Mouse (Mus musculus) layer of hippocampus, adult 8-10 months (tissue): Measurements from ENCODE around the gene Vgll4. TPM values are rescaled to one million over a fixed set of nuclear protein-coding genes. Genes with fewer than 3 reads are reported as not detected.

Source experiments
- DNase-seq, 2 experiments: peaks; one replicate each; pipeline ENCODE4 v3.0.0; 2022; ENCODE audit warnings: low spot score in 2 of 2
- total RNA-seq, 4 experiments: library from RNA; stranded (reverse); gene quantifications; 2 replicates each; pipeline ENCODE4 v1.2.4; 2022

Vgll4 gene
- total RNA-seq, 4 experiments from 2014 or later: 48.9 to 53.4 (median 49.5) TPM

- DNase-seq: no peak
Measured at GRCm38 (mm10) chr6:114848761-114849160, 121.0 kb downstream of the Vgll4 start.

DNA sequence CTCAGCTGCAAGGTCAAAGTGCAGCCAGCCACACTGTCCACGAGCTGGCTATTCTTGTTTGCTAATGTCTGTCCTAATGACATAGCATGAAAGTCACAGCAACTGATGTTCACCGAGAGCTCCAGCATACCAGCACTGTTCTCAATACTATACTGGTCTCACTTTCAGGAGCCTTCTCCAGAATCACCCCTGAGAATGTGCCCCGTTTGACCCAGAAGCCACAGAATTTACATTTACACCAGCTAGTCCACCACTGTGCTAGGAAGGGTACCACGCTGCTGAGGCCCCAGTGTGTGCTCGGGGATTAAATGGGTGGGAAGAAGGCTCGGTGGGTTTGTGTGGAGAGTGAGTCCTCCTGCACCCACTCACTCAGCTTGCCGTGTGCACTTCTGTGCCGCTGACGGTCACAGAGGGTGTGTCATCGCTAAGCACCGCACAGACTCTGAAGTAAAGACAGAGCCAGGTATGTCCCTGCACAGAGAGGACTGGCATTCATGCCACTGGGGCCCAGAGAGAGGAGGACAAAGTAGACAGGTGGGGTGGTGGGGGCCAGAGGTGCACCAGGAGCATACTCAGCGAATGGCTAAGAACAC is 122.1 kb downstream of the Vgll4 start:
- DNase-seq: no peak

DNA sequence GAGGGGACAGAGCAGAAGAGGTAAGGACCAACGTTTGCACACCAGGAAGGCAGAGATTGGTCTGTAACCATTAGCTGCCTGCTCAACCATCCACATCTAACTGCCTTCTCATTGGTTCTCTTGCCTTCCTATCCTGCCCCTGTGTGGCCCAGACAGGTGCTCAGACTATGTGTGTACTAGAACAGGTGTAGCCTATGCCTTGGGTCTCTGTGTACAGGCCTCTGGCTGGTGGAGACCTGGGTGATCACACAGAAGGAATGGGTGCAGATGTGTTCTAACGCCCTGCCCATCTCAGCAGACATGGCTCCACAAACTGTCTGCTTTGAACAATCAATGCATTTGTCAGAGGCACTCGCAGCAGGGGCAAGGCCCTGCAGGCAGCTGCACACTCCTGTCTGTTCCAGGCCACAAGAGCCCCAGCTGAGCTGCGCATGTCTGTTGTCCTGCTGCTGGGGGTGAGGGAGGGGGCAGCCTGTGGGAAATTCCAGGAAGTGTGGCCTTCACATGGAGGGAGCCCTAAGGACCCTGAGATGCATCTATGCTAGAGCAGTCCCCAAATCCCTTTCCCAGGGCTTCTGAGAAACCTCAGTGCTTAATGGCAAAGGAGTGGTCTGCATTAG is 123.5 kb downstream of the Vgll4 start:
- DNase-seq: no peak

- DNase-seq: no peak
Measured at GRCm38 (mm10) chr6:114842863-114843262, 126.9 kb downstream of the Vgll4 start.

GRCm38 (mm10) chr6:114842131-114842530 is 127.7 kb downstream of the Vgll4 start:
- DNase-seq: no peak

GRCm38 (mm10) chr6:114840012-114840411 is 129.8 kb downstream of the Vgll4 start:
- no peak for DNase-seq

- no peak for DNase-seq
Measured at GRCm38 (mm10) chr6:114838872-114839271, 130.9 kb downstream of the Vgll4 start.

GRCm38 (mm10) chr6:114836433-114836832 is 133.4 kb downstream of the Vgll4 start:
- DNase-seq: no peak

GRCm38 (mm10) chr6:114835752-114836151 is 134.0 kb downstream of the Vgll4 start:
- no peak for DNase-seq

- DNase-seq: no peak
Measured at GRCm38 (mm10) chr6:114835344-114835743, 134.4 kb downstream of the Vgll4 start.

DNA sequence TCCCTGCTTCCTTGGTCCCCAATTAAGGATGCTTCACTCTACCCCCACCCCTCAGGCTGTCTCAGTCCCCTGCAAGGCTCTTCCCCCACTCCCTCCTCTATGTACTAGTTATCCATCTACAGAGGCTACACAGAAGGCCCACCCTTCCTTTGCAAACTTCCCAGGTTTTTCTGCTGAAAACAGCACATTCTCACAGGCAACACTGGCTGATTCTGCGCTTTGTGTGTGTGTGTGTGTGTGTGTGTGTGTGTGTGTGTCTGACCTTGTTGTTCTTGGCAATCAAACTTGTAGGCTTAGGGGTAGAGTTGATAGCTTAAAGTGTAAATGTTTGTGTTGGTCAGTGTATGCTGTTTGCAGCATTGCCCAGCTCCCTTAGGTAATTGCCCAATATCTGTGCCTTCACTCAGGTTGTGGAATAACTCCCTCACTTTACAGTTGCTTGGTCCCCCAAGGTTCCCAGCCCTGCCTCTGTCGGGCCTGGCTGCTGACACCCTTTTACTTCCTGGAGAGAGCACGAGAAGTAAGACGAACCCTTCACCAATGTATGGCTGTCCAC is 135.9 kb downstream of the Vgll4 start:
- no peak for DNase-seq

GRCm38 (mm10) chr6:114833058-114833685 is 136.6 kb downstream of the Vgll4 start:
- DNase-seq: no peak

- no peak for DNase-seq
Measured at GRCm38 (mm10) chr6:114831807-114832206, 138.0 kb downstream of the Vgll4 start.

- DNase-seq: no peak
Measured at GRCm38 (mm10) chr6:114829660-114830438, 139.9 kb downstream of the Vgll4 start.

DNA sequence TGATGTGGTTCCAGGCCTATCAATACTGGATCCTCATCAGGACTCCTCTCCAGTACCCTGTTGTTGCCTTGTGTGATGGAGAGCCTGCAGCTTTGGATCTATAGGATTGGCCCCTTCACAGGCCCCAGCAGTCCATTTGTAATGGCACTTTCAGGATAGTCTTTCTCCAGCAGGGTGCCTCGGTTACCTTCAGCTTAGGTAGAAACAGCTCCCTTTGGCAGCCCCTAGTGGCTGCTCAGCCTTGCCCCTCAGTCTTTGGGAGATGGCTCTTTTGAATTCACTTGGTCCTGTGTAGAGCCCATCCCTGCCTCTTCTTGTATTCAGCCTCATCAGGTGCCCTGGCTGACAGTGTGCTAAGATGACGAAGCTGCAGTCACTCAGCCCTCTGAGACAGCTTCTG is 142.9 kb downstream of the Vgll4 start:
- no peak for DNase-seq

GRCm38 (mm10) chr6:114821646-114822045 is 148.1 kb downstream of the Vgll4 start:
- DNase-seq: no peak

GRCm38 (mm10) chr6:114819971-114820481 is 149.8 kb downstream of the Vgll4 start:
- DNase-seq: no peak

DNA sequence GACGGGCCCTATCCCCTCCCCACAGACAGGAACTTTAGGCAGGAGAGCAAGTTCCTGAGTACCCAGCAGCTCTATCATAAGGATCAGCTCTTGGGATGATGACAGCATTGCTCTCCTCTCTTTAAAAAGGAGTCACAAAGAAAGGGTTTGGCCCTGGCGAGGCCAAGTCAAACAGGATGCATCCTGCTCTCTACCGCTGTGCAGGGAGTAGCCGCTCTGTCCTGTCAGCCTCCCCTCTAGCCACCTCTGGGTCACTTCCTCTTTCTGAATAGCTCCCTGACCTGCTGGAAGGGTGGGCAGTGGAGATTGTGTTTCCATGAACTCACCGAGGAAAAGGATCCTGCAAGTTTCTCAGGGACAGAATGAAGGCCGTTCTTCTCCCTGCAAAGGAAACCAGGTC is 151.3 kb downstream of the Vgll4 start:
- no peak for DNase-seq

DNA sequence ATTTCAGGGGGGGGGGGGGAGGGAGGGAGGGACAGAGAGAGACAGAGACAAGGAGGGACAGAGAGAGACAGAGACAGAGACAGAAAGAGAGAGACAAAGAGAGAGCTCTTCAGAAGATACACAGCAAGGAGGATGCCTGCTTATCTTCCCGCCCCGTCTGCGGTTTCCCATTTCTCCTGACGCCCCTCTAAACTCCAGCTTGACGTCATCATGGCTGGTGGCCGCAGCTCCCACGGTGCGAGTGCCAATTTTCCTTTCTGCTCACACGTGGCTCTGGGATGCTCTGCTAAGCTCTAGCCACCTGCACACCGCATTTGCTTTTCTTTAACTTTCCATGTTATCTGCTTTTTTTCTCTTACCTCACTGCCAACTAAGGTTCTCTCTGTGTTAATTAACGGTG is 151.8 kb downstream of the Vgll4 start:
- no peak for DNase-seq

GRCm38 (mm10) chr6:114814882-114815650 is 154.7 kb downstream of the Vgll4 start:
- DNase-seq: no peak
